Mouse (Mus musculus) pancreas, adult 10 weeks (tissue): ENCODE measurements around the gene Akr1cl. TPM values are rescaled to one million over a fixed set of nuclear protein-coding genes. Genes with fewer than 3 reads are reported as not detected.

Experiments
- polyA plus RNA-seq: library from polyadenylated mRNA; stranded (reverse); fragments of 350-450 nt; fragmentation: Illumina TruSeq; extraction: RNeasy Lipid Tissue Mini Kit (QIAGEN cat#74804); gene quantifications from one replicate; pipeline ENCODE4 v1.2.3, GENCODE M21; 2015; ENCODE audit warnings: low read depth, low replicate concordance; ENCODE audit not compliant: insufficient read depth

Akr1cl gene
- polyA plus RNA-seq: not detected

GRCm38 (mm10) chr1:65032641-65033040 is at the start of gene Akr1cl:
Gene Akr1cl (minus strand): TSS chr1:65032759.

GRCm38 (mm10) chr1:65082188-65082587 is 49.6 kb upstream of the Akr1cl start, which contains the start of gene Crygb:
Gene Crygb (minus strand): TSS chr1:65082288.

GRCm38 (mm10) chr1:65073589-65073988 is 41.0 kb upstream of the Akr1cl start, which contains the start of gene Crygc:
Gene Crygc (minus strand): TSS chr1:65073689.

DNA sequence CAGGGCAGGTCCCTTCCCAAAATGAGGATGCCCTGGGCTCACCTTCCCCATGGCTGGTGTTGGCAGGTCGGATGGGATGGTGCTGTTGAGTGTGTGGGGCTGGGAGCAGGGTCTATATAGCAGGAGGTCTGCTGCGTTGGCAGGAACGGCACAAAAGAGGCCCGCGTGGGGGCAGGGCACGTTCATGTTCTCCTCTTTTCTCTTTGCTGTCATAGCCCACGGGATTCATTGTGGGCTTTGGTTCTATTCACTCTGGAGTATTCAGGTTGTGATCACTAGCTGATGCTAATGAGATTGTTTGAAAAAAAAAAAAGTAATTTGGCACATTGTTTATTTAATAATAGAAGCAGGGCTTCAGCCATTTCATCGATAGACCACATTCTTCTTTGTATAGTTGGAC is 30.8 kb upstream of the Akr1cl start, which contains the start of gene Crygd:
Gene Crygd, minus strand, starts transcription at position 101 of the 400 bp plus-strand sequence.

DNA sequence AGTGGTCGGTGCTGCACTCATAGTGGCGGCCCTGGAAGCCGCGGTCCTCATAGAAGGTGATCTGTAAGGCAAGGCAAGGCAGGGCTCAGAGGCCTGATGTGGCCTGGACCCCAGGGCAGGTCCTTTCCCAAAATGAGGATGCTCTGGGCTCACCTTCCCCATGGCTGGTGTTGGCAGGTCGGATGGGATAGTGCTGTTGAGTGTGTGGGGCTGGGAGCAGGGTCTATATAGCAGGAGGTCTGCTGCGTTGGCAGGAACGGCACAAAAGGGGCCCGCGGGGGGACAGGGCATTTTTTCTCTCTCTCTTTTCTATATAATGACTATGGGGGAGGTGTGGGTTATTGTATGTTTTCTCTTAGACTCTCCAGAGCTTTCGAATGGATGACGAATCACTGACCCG is 18.4 kb upstream of the Akr1cl start, which contains the start of gene Cryge:
Gene Cryge, minus strand, starts transcription at position 198 of the 400 bp plus-strand sequence.

Other genes starting within 250 kb of the Akr1cl start
- 1.3 TPM for gene Plekhm3, start 75.9 kb downstream of the Akr1cl start, polyA plus RNA-seq
- gene Cryge, start 18.4 kb upstream of the Akr1cl start, polyA plus RNA-seq: not detected
- gene Crygd, start 30.7 kb upstream of the Akr1cl start, polyA plus RNA-seq: not detected
- gene Crygc, start 40.9 kb upstream of the Akr1cl start, polyA plus RNA-seq: not detected
- gene Crygb, start 49.5 kb upstream of the Akr1cl start, polyA plus RNA-seq: not detected
- not detected for gene Cryga, start 70.6 kb upstream of the Akr1cl start, polyA plus RNA-seq
- gene Gm28845, start 86.8 kb upstream of the Akr1cl start, polyA plus RNA-seq: not detected
- gene D630023F18Rik, start 90.5 kb upstream of the Akr1cl start, polyA plus RNA-seq: not detected
- 12.2 TPM for gene Idh1, start 153.7 kb upstream of the Akr1cl start, polyA plus RNA-seq
- gene Pikfyve, start 153.9 kb upstream of the Akr1cl start, polyA plus RNA-seq: 4.5 TPM
- gene Pth2r, start 249.3 kb upstream of the Akr1cl start, polyA plus RNA-seq: not detected